Mouse (Mus musculus): Measurements from ENCODE around the gene Arhgef9. TPM values are rescaled to one million over a fixed set of nuclear protein-coding genes. Genes with fewer than 3 reads are reported as not detected.

Gene Arhgef9
- polyA plus RNA-seq (2014; fragmentation: Illumina TruSeq; extraction: RNeasy Lipid Tissue Mini Kit (QIAGEN cat#74804); ENCODE audit: low read depth, low replicate concordance): 1.4 TPM

GRCm38 (mm10) chrX:95196104-95196919 is at the start of gene Arhgef9:
TSS of gene Arhgef9 (minus strand) at chrX:95196856.

GRCm38 (mm10) chrX:95026361-95026892 is 170.2 kb downstream of the Arhgef9 start, which contains the start of gene Spin4:
TSS of gene Spin4 (minus strand) at chrX:95026682.

Other genes with a start within 250 kb of the Arhgef9 start
- 0.39 TPM for gene Spin4, start 170.2 kb downstream of the Arhgef9 start, polyA plus RNA-seq (2014; fragmentation: Illumina TruSeq; extraction: RNeasy Lipid Tissue Mini Kit (QIAGEN cat#74804); ENCODE audit: low read depth, low replicate concordance)
- 2.1 TPM for gene Amer1, start 248.0 kb upstream of the Arhgef9 start, polyA plus RNA-seq (2014; fragmentation: Illumina TruSeq; extraction: RNeasy Lipid Tissue Mini Kit (QIAGEN cat#74804); ENCODE audit: low read depth, low replicate concordance)